Mouse (Mus musculus) kidney, postnatal 10 days (tissue): ENCODE data around the gene Gm13275.
A peak's percentile ranks its signal among the peaks of the same experiment; 100 is the strongest.
"Not testable (repeated sequence)": the region's sequence is repeated elsewhere in the genome, so short reads cannot be mapped to it uniquely, and the experiment has no call there.

Experiments used
- DNase-seq: peaks from one replicate; pipeline ENCODE4 v3.0.0; 2021; ENCODE audit warnings: mixed read lengths

The Gm13275 gene

GRCm38 (mm10) chr4:88793936-88794675, at the start of gene Gm13275:
Gene Gm13275, plus strand, starts transcription at chr4:88794487.
- peak; percentile 50 for DNase-seq

- no peak for DNase-seq
Measured at GRCm38 (mm10) chr4:88749926-88750325, 44.4 kb upstream of the Gm13275 start.

- peak; percentile 66 for DNase-seq
Measured at GRCm38 (mm10) chr4:88754818-88755340, 39.4 kb upstream of the Gm13275 start, which contains the start of gene Gm13271. Gene Gm13271, plus strand, starts transcription at chr4:88754868.

- DNase-seq: not testable (repeated sequence)
Measured at GRCm38 (mm10) chr4:88756581-88757513, 37.4 kb upstream of the Gm13275 start.

GRCm38 (mm10) chr4:88757628-88758031, 36.7 kb upstream of the Gm13275 start:
- peak; percentile 90 for DNase-seq

GRCm38 (mm10) chr4:88758751-88759150, 35.5 kb upstream of the Gm13275 start:
- not testable (repeated sequence) for DNase-seq

GRCm38 (mm10) chr4:88759610-88760268, 34.5 kb upstream of the Gm13275 start, which contains the start of gene Gm13283:
Gene Gm13283, plus strand, starts transcription at chr4:88760119.
- DNase-seq: peak; percentile 52

- peak; percentile 87 for DNase-seq
Measured at GRCm38 (mm10) chr4:88760431-88760830, 33.9 kb upstream of the Gm13275 start.

GRCm38 (mm10) chr4:88761776-88762175, 32.5 kb upstream of the Gm13275 start:
- peak; percentile 74 for DNase-seq

- peak; percentile 21 for DNase-seq
Measured at GRCm38 (mm10) chr4:88762341-88762740, 31.9 kb upstream of the Gm13275 start.

- DNase-seq: peak; percentile 74
Measured at GRCm38 (mm10) chr4:88763384-88764018, 30.8 kb upstream of the Gm13275 start.

- not testable (repeated sequence) for DNase-seq
Measured at GRCm38 (mm10) chr4:88773534-88773933, 20.8 kb upstream of the Gm13275 start, which contains the start of gene Gm13290. Gene Gm13290, plus strand, starts transcription at chr4:88773834.

GRCm38 (mm10) chr4:88776622-88777021, 17.7 kb upstream of the Gm13275 start, which contains the start of gene Gm13289:
Gene Gm13289, plus strand, starts transcription at chr4:88776922.
- DNase-seq: not testable (repeated sequence)

- not testable (repeated sequence) for DNase-seq
Measured at GRCm38 (mm10) chr4:88779550-88779949, 14.7 kb upstream of the Gm13275 start, which contains the start of gene Gm13272. Gene Gm13272, plus strand, starts transcription at chr4:88779850.

GRCm38 (mm10) chr4:88780320-88780719, 14.0 kb upstream of the Gm13275 start:
- peak; percentile 15 for DNase-seq

- not testable (repeated sequence) for DNase-seq
Measured at GRCm38 (mm10) chr4:88781831-88782230, 12.5 kb upstream of the Gm13275 start, which contains the start of gene Ifnz. Gene Ifnz, plus strand, starts transcription at chr4:88782131.

GRCm38 (mm10) chr4:88782335-88782734, 12.0 kb upstream of the Gm13275 start:
- peak; percentile 13 for DNase-seq

- not testable (repeated sequence) for DNase-seq
Measured at GRCm38 (mm10) chr4:88785409-88785808, 8.9 kb upstream of the Gm13275 start, which contains the start of gene Gm13276. Gene Gm13276, plus strand, starts transcription at chr4:88785709.

- peak; percentile 84 for DNase-seq
Measured at GRCm38 (mm10) chr4:88788402-88788801, 5.9 kb upstream of the Gm13275 start, which contains the start of gene Gm13277. Gene Gm13277, plus strand, starts transcription at chr4:88788632.

GRCm38 (mm10) chr4:88791250-88791649, 3.0 kb upstream of the Gm13275 start, which contains the start of gene Gm13278:
Gene Gm13278, plus strand, starts transcription at chr4:88791550.
- DNase-seq: not testable (repeated sequence)

- DNase-seq: not testable (repeated sequence)
Measured at GRCm38 (mm10) chr4:88797097-88797496, 2.8 kb downstream of the Gm13275 start, which contains the start of gene Gm13279. Gene Gm13279, plus strand, starts transcription at chr4:88797397.
